Mouse (Mus musculus): ENCODE measurements around the gene M1ap. TPM values are rescaled to one million over a fixed set of nuclear protein-coding genes. Genes with fewer than 3 reads are reported as not detected.

M1ap gene
- under 1 TPM in 1 of 2 experiments, not detected in 1; 0.23 TPM for total RNA-seq (2021)
- long read RNA-seq, experiment 1 = 0 reads
- long read RNA-seq, experiment 2, partial matches to known transcripts = 0 of 1 reads
- long read RNA-seq, experiment 2, other reads (novel, unspliced or antisense) = 1 of 1 reads

DNA sequence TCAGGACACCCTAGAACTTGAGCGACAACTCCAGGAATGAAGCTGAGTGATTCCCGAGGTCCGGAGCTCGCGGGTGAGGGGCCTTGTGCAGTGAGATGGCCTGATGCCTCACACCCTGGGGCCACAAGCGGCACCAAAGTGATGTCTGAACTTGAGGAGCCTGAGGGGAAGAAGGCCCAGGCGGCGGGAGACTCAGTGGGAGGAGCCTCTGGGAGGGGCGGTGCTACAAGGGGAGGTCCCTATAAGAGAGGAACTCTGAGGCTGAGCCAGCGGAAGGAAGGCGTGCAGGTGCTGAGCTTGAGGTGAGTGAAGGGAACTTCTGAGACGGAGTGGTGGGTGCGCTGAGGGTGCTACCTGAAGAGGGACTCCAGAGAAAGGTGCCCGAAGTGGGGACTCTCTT lies at the start of gene M1ap:
TSS of gene M1ap (plus strand) at position 252 of the 400 bp plus-strand sequence.
- DNase-seq (ENCODE audit: low spot score in 2 of 2) = no peak
- intact Hi-C loops (cut with DNase I) = no loop called here

DNA sequence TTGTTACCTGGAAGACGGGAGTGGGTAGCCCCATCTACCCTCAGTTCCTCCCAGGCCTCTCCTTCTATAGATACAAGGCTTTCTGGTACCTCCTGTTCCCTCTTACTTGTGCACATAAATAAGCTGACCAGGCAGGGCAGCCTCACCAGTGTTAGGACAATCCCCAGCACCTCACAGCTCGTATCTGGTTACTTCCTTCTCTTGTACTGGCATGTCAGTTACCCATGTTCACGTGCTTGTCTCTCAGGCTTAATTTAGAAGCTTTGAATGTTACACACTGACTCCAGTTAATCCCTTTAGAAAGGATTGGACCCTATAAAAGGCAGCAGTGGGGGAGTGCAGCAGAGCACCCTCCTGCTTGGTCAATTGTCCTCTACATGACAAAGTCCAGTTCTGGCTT lies 49.4 kb upstream of the M1ap start:
- intact Hi-C loops (cut with DNase I) = no loop called here
- no peak for DNase-seq (ENCODE audit: low spot score in 2 of 2)

DNA sequence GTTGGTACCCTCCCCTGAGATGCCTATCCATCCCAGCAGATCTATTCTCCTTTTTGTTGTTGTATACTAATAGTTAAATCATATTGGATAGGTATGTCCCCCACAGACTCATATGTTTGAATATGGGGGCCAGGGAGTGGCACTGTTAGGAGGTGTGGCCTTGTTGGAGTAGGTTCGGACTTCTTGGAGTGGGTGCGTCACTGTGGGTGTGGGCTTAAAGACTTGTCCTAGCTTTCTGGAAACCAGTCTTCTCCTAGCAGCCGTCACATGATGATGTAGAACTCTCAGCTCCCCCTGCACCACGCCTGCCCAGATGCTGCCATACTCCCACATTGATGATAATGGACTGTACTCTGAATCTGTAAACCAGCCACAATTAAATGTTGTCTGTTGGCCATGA lies 48.5 kb upstream of the M1ap start:
- DNase-seq (ENCODE audit: low spot score in 2 of 2) = no peak
- intact Hi-C loops (cut with DNase I) = no loop called here

DNA sequence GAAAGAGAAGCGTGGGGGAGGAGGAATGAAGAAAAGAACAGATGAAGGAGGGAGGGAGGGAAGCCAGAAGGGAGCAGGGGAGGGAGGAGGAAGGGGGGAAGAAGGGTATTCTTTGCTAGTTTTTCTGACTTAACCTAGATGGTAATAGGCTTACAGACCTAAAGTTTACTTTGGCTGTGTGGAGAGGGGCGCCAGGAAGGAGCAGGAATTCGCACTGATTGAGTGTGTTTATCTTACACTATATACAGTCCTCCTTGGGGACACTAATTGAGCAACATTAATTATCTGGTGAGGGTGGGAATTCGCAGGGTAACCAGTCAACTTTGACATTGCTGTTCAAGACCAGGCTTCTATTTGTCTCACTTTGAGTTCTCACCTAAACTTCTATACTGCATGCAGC lies 48.0 kb upstream of the M1ap start:
- intact Hi-C loops (cut with DNase I) = no loop called here

DNA sequence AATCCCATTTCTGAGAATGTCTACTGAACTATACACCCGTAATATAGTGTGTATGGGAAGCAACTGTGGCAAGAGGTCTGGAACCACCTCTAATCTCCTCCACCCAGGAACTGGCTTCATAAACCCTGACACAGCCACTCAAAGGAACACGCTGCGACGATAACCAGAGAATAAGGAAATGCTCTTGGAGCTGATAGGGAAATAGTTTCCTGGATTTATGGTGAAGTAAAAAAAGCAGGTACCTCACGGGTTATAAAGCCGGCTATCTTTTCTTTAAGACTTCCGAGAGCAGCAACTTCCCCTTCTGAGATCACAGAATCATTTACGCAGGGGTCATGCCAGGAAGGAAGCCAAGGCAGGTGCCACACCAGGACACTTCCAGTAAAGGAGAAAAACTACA lies 44.1 kb upstream of the M1ap start:
- no peak for DNase-seq (ENCODE audit: low spot score in 2 of 2)
- intact Hi-C loops (cut with DNase I) = no loop called here

More for the DNA sequence above, 48.0 kb upstream of the M1ap start:
- no peak for DNase-seq (ENCODE audit: low spot score in 2 of 2)

DNA sequence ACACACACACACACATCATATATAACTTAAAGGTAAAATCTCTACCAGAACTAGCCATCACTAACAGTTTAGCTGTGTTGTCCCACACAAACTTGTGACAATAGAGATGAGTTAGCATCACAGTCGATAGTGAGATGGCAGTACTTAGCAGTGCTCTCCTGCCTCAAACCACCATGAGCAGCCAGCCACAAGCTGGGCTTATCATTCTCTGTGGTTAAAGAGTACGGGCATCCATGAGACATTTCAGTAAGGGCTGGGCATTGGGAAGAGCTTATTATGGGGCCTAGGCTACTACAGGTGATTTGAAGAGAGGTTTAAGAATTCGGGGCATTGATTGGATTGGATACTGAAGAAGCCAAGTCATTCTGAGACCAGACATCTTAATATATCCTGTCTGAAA lies 39.7 kb upstream of the M1ap start:
- no peak for DNase-seq (ENCODE audit: low spot score in 2 of 2)
- intact Hi-C loops (cut with DNase I) = no loop called here

DNA sequence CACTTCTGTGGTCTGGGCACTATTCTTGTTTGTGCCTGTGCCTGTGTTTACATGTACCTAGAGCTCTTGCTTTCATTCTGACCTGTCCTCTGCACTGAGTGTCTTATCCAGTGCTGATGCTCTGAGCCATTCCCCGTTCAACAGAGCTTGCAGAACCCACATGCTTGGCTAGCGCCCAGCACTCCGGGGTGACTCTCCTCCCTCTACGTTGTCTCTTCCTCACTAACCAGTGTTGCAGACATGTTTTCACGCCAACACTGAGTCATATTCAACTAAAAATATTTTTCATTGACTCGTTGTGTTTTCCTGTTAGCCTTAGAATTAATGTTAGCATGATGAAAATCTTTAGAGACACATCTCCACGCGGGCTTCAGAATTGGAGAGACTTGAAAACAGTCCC lies 38.7 kb upstream of the M1ap start:
- intact Hi-C loops (cut with DNase I) = no loop called here
- DNase-seq (ENCODE audit: low spot score in 2 of 2) = peak in 1 of 2 experiments; percentile 42

DNA sequence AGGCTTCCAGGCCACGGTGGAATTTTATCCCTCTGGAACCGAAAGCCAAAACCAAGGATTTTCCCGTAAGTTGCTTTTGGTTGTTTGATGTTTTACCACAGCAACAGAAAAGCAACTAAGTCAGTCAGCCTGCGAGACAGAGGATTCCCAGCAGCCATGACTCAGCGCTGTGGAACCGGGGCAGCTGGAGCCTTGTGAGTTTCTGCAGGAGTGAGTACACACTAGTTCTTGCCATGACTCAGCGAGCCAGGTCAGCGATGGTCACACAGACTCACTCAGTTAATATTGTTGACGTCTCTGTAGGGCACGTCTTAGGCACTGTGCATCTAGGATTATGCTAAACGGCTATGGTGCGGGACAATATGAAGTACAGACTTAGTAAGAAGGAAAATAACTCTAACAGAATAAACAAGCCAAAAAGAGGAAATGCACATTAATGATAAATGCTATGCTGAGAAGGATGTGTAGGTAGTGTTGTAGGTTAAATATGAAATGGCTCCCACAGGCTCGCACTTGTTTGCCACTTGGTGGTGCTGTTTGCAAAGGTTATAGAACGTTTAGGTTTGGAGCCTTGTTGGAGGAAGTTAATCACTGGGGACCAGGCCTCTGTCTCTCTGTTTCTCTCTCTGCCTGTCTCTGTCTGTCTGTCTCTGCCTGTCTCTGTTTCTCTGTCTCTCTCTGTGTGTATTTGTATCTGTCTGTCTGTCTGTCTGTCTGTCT lies 37.4 kb upstream of the M1ap start:
- intact Hi-C loops (cut with DNase I) = no loop called here
- DNase-seq (ENCODE audit: low spot score in 2 of 2) = peak; percentile 57 to 58

DNA sequence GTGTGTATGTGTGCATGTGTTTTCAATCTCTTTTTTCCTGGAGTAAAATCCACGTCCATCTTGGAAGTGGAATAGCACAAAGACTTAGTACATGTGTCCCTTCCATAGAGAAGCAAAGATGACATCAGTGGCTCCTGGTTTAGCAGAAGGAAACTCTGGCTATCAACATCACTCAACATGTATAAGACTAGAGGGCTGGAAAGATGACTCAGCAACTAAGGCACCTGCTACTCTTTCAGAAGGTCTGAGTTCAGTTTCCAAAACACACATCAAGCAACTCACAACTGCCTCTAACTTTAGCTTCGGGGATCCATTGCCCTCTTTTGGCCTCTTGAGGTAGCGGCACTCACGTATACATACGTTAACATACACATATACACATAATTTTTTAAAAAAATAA lies 35.4 kb upstream of the M1ap start:
- no peak for DNase-seq (ENCODE audit: low spot score in 2 of 2)
- intact Hi-C loops (cut with DNase I) = no loop called here

DNA sequence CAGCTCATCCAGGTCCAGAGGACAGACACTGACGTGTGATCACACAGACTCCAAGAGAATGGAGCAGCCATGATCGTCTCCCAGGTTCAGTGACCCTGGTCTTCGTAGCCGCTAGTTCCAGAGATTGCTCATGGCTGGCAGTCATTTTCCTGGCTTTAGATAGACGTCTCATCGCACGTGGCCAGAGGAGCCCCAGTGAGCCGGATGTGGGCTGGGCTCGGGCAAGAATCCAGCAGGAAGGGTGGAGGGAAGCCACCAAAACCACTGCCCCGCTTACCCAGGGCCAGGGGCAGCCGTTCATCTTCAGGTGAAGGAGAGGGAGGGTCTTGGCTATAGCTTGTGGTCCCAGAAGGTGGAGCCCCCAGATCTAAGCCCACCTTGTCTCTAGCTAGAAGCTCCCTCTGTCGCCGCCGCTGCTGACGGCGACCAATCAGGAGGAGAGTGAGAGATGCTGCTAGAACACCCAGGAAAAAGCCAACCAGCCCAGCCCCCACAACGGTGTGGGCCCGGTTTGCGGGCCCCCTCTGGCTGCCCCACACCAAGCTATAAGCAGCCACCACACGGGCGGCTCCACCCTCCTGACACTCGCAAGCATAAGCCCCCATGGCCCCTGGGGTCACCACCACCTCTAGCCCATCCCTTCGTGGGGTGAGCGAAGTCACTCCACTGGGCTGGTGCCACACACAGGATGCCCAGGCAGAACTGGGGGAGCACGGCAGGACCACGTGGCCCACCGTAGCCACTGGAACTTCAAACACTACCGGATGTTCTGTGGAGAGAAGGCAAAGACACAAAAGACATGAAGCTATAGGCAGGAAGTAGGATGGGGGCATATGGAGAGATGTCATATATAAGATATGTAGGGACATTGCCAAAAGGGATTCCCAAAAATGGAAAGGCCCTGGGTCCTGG lies 33.1 kb upstream of the M1ap start:
- DNase-seq (ENCODE audit: low spot score in 2 of 2) = no peak
- intact Hi-C loops (cut with DNase I) = no loop called here

DNA sequence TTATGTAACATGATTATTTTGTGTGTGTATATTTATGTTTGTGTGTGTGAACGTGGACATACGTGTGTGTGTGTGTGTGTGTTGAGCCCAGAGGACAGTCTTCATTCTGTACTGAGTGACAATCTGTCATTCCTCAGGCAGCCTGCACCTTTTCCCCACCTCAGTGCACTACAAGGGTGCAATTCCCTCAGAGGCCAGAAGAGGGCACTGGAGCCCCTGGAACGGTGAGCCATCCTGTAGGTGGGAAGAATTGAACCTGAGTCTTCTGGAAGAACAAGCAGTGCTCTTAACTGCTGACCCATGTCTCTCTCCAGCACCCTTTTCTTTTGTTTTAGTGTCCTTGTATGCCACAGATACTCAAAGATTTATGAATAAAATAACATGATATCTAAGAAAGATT lies 30.8 kb upstream of the M1ap start:
- peak; percentile 55 to 69 for DNase-seq (ENCODE audit: low spot score in 2 of 2)
- intact Hi-C loops (cut with DNase I) = loop anchor here (2.0 kb wide), 1 partner anchor 55 kb away; no protein-coding TSS in a partner anchor

DNA sequence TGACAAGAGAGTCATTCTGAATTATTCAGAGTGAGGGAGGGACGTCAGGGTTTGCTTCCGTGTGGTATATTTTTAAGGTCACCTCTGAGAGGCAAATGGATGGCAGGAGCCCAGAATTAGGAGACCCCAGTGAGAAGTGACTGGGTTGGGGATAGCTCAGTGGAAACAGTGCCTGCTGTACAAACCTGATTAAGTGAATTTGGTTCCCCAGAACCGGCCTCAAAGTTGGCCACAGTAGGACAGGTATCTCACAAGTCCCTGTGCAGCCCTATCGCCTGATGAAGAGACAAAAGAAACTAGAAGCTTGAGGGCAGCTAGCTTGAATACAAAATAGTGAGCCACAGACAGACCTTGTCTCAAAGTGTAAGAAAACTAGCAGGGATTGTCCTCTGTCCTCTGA lies 30.2 kb upstream of the M1ap start:
- no peak for DNase-seq (ENCODE audit: low spot score in 2 of 2)
- intact Hi-C loops (cut with DNase I) = loop anchor here (2.0 kb wide), 1 partner anchor 54 kb away; no protein-coding TSS in a partner anchor

DNA sequence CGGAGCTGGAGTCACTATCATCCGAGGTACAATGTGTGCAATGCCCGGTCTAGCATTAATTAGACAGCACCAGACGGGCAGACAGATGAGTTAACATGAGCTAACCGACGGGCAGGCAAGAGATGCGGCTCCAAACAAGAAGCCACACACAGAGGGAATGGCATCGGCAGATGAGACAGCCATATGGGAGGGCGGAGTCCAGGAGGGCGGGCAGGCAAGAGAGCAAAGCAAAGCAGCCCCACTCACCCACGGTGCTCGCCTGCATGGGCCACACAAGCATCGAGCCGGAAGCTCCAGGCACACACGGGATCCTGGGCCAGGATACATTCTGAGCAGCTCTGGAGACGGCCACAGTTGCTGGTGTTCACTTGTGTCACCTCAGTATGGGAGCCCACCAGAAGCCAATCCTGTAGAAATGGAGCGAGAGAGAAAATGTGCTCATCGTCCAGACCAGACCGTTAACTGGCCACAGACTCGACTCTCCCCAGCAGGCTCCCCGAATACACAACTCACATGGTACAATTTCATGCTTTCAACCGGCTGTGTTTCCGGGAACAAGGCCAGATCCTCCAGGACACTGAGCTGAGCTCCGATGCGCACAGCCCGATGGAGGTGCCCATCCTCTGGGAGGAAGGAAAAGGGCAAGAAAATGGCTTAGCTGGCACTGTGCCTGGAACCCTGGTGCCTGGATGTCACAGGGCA lies 29.5 kb upstream of the M1ap start:
- intact Hi-C loops (cut with DNase I) = loop anchor here (2.0 kb wide), 1 partner anchor 54 kb away; no protein-coding TSS in a partner anchor
- DNase-seq (ENCODE audit: low spot score in 2 of 2) = peak; percentile 37 to 52

DNA sequence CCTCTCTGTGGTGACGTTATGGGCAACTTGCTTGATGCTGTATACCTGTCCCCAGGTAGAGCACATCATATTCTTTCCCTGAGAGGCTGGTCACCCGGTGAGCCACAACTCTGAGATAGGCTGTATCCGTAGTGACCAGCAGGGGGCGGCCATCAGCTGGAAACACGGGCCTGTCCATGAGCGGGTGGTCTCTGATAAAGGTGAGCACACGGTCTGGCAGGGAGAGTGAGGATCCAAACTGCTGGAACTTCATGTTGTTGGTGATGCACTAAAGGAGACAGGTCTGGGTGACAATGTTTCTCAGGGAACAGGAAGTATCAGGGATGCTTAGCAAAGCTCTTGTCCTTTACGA lies 28.9 kb upstream of the M1ap start:
- peak; percentile 62 to 66 for DNase-seq (ENCODE audit: low spot score in 2 of 2)

DNA sequence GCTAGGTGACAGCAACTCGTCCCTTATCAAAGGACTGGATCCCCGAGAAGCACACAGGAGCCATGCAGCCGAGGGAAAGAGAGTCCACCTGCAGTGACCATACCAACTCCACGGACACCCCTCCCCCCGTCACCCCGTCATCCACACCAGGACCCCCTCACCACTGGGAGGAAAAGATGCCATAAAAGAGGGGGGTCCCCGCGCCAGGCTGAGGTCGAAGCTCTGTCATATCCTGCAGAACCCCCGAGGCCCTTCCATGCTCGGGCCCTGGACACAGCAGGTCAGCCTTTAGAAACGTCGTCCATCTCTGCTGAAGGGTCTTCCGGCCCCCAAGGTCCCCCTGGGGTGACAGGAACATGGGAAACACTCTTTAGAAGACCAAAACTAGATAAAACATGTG lies 28.3 kb upstream of the M1ap start:
- no peak for DNase-seq (ENCODE audit: low spot score in 2 of 2)
- intact Hi-C loops (cut with DNase I) = no loop called here

More for the DNA sequence above, 28.9 kb upstream of the M1ap start:
- intact Hi-C loops (cut with DNase I) = loop anchor here (2.0 kb wide), 1 partner anchor 53 kb away; no protein-coding TSS in a partner anchor

DNA sequence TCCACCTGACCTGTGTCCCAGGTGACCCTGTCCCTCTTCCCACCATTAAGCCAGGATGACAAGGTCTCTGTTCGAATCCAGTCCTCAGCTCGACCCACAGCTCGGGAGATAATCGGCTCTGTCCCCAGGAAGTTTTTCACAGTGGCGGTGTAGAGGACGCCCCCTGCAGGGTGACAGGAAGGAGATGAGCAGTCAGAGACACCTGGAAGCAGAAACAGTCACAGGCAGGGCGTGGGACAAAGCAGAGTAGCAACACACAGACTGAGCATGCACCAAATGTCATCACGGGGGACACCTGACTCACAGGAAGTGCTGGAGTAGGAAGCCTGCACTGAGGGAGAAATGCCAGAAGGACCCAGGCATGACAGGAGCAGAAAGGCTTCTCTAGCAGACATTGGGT lies 27.2 kb upstream of the M1ap start:
- no peak for DNase-seq (ENCODE audit: low spot score in 2 of 2)
- intact Hi-C loops (cut with DNase I) = no loop called here

DNA sequence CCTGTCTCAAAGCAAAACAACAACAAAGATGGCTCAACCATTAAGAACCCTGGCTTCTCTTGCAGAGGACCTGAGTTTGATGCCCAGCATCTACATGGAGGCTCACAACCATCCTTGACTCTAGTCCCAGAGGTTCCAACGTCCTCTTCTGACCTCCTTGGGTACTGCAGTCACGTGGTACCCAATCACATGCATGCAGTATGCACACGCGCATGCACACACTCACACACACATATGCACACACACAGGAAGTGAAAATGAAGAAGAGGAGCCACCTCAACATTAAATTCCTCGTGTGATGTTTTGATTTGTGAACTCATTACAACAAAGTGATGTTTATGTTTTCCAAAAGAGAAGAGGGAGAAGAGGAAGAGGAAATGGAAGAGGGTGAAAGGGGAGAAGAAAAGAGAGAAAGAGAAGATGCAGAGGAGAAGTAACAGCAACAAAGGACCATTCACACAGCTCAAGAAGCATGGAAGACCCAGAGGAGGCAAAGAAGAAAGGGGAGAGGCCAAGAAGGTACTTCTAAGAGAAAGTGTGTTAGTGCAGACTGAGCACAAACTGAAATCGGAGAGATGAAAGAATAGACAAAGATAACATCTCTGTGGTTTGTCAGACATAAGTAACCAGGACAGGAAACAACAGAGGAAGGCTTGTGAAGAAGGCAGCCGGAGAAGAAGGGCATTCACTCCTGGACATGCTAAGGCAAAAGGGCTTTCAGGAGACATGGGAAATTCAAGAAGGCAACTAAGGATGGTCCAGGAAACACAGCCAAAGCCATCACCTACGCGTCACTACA lies 25.1 kb upstream of the M1ap start:
- intact Hi-C loops (cut with DNase I) = no loop called here
- no peak for DNase-seq (ENCODE audit: low spot score in 2 of 2)

DNA sequence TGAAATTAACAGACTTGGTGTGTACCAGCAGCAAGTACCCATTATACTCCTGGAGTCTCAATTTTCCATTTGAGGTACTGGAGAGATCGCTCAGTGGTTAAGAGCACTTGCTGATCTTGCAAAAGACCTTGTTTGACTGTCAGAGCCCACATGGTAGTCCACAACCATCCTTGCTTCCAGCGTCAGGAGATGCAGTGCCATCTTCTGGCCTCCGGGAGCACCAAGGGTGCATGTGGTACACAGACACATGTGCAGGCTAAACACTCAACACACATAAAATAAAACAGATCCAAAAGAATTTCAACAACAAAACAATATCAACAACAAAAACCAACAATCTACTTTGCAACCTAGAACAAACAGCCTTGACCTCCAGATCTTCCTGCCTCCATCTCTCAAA lies 21.7 kb upstream of the M1ap start:
- DNase-seq (ENCODE audit: low spot score in 2 of 2) = no peak
- intact Hi-C loops (cut with DNase I) = no loop called here

DNA sequence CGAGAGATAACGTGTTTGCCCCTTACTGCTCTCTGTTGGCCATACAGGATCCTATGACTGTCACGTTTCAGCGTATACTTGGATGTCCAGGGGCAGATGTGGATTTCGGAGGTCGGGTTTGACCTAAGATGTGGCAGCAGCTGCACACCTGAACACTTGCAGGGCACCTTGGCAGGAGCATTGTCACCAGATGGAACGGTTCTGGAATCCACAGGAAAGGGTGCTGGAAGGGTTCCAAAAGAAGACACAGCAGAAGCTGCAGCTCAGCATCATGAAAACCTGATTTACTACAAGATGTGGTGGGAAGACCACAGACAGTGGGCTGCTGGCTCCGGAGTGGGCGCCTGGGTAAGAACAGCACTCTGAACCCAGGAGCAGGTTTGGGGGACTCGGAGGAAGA lies 20.6 kb upstream of the M1ap start:
- no peak for DNase-seq (ENCODE audit: low spot score in 2 of 2)
- intact Hi-C loops (cut with DNase I) = no loop called here
